Mouse (Mus musculus) C2C12 (cell line): ENCODE measurements around the gene Kxd1.

ENCODE experiments used
- CTCF ChIP-seq: IDR thresholded peaks from one replicate; pipeline ENCODE4 v1.5.1; 2011; ENCODE audit not compliant: control insufficient read depth, insufficient read depth, insufficient read length
- MAX ChIP-seq: IDR thresholded peaks from one replicate; pipeline ENCODE4 v1.6.1; 2011; ENCODE audit warnings: mild to moderate bottlenecking, control low read depth
- MYOG ChIP-seq: IDR thresholded peaks from one replicate; pipeline ENCODE4 v1.6.1; 2011; ENCODE audit not compliant: control insufficient read depth, insufficient read length; ENCODE audit errors: extremely low read depth
- USF1 ChIP-seq: IDR thresholded peaks from one replicate; pipeline ENCODE4 v1.6.1; 2011; ENCODE audit warnings: low read depth, mild to moderate bottlenecking, control low read depth, moderate library complexity

DNA sequence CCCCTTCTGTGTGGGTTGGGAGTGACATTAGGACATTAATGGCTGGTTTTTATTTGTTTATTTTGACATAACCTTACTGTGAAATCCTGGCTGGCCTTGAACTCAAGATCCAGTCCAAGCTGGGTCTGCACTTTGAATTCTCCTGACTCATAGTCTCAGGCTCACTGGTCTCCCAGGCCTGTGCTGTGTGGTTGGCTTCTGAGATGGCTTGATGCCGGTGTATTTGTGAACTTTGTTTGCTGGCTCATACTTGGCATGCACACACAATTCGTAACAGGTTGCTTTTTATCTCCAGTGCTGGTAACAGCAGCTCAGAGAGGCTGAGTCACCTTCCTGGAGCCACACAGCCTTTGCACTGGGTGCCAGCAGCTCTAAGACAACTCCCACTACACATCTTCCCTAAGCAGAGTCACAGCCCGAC is 2.0 kb upstream of the Kxd1 start:
- TF ChIP-seq CTCF (no peak), MAX (no peak), MYOG (no peak), USF1 (no peak)
